Mouse (Mus musculus) CD8-positive naive resting alpha-beta T cell, adult 2 months (primary cell): ENCODE measurements at regions not wholly inside any gene's neighbourhood (a gene's known extent, or its start where the extent isn't known, plus 50 kb on each side); places are given as distances from the start of the nearest gene placed in this dataset.
"Not testable (repeated sequence)": the region's sequence is repeated elsewhere in the genome, so short reads cannot be mapped to it uniquely, and the experiment has no call there.

Experiments used
- DNase-seq, 2 experiments: peaks; one replicate each; pipeline ENCODE4 v3.0.0; 2022; ENCODE audit warnings: low read depth in 2 of 2, low spot score in 2 of 2

GRCm38 (mm10) chr14:102215267-102215964 is 485.7 kb downstream of the Lmo7 start:
- DNase-seq: no peak

- DNase-seq: no peak
Observed at GRCm38 (mm10) chr14:102212079-102212478, 482.3 kb downstream of the Lmo7 start.

GRCm38 (mm10) chr14:102204881-102205671 is 475.3 kb downstream of the Lmo7 start:
- no peak for DNase-seq

- no peak for DNase-seq
Observed at GRCm38 (mm10) chr14:102199430-102199829, 469.7 kb downstream of the Lmo7 start.

DNA sequence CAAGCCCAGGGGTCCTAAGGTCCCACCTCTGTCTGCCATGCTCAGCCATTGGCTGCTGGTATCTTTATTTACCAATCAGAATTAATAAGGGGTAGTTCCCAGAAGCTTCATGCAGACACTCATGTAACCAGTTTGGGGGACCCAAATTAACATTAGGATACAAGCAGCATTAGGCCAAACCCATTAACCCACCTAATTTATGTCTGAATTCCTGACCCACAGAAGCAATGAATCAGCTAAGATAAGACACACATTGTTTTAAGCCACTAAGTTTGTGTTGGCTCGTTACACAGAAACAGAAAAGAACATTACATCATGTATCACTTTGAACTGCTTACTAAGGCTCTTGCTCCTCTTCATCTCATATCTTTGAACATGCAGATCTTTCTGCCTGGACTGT is 461.0 kb downstream of the Lmo7 start:
- no peak for DNase-seq

- no peak for DNase-seq
Observed at GRCm38 (mm10) chr14:102181269-102181668, 451.5 kb downstream of the Lmo7 start.

- DNase-seq: no peak
Observed at GRCm38 (mm10) chr14:102171775-102172174, 442.0 kb downstream of the Lmo7 start.

- DNase-seq: no peak
Observed at GRCm38 (mm10) chr14:102161291-102162284, 431.8 kb downstream of the Lmo7 start.

DNA sequence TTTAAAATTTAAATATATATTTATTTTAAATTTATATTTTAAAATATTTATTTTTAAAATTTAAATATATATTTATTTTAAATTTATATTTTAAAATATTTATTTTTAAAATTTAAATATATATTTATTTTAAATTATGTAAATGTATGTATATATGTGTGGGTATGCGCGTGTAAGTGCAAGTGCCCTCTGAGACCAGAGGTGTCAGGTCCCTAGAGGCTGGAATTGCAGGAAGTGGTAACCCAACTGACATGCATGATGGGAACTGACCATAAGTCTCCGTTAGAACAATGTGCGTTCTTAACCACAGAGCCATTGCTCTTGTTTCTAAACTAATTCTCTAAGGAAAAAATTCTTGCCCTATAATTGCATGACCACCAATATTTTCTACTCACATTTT is 420.7 kb downstream of the Lmo7 start:
- not testable (repeated sequence) for DNase-seq

DNA sequence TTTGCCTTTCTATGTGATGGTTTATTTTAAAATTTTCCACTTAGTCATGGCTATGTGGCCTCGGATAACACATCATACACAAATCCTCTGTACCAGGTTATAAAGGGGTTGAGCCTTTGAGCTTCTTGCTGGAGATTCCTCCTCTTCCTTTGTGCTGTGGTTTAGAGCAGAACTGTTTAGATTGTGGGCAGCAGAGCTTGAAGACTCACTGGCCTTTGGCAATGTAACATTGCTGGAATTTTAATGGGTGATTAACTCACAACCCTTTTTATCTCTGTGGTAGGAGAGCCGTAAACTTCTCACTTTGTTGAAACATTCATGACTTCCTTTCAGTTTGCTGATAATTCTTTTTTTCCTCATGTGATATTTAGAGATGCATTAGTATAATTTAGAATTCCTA is 413.0 kb downstream of the Lmo7 start:
- DNase-seq: no peak

DNA sequence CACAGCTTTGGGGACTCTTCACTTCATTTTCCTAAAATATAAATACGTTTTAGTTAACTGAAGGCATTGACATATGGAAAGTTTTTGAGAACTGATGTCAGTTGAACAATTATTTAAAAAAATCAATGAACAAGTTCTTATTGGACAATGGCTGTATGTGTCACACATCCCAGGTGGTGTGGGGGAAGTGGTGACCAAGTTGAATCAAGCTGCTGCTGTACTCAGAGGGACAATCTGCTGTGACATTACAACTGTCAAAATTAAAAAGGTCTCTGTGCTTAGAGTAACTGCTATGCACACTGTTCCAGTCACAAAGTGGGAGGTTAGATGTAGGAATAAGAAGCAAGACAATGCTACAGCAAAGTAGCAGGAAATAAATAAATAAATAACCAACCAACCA is 409.2 kb downstream of the Lmo7 start:
- no peak for DNase-seq

GRCm38 (mm10) chr14:102118166-102118565 is 388.4 kb downstream of the Lmo7 start:
- no peak for DNase-seq

GRCm38 (mm10) chr14:102106165-102106564 is 376.4 kb downstream of the Lmo7 start:
- DNase-seq: no peak

DNA sequence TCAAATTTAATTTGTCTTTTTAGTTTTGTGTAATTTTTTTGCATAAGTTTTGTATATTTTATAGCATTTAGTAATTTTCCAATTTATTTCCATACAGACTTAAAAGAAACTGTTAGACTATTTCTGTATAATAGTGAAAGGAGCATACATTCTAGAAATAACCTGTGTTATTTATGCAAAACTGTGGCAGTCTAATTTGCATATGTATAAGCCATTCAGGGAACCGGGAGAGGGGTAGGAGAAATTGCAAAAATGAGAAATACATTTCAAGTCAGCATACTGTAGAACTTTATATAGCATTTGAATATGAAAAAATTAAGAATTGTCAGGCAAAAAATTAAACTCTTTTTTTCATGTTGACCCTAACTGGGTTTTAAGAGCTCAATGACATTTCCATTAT is 364.3 kb downstream of the Lmo7 start:
- no peak for DNase-seq

- DNase-seq: no peak
Observed at GRCm38 (mm10) chr14:102092557-102092956, 362.8 kb downstream of the Lmo7 start.

DNA sequence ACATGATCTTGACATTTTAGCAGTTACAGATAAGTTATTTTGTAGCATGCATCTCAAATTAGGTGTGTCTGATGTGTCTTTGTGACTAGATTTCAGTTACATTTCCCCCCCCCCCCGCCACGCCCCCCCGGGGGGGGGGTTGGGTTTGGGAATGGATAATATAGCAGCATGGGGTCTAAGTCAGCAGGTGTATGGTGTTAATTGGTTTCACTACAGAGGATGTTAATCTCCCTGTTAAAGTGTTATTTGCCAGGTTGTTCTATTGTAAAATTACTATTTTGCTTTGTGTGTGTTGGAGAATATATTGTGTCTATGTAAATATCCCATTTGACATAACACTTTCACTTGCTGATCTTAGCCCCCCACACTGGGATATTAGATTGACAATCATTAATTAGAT is 319.2 kb downstream of the Lmo7 start:
- DNase-seq: no peak

- DNase-seq: no peak
Observed at GRCm38 (mm10) chr14:102048485-102048884, 318.7 kb downstream of the Lmo7 start.

GRCm38 (mm10) chr14:102038145-102038544 is 308.4 kb downstream of the Lmo7 start:
- DNase-seq: no peak

GRCm38 (mm10) chr14:102037487-102037886 is 307.7 kb downstream of the Lmo7 start:
- no peak for DNase-seq

DNA sequence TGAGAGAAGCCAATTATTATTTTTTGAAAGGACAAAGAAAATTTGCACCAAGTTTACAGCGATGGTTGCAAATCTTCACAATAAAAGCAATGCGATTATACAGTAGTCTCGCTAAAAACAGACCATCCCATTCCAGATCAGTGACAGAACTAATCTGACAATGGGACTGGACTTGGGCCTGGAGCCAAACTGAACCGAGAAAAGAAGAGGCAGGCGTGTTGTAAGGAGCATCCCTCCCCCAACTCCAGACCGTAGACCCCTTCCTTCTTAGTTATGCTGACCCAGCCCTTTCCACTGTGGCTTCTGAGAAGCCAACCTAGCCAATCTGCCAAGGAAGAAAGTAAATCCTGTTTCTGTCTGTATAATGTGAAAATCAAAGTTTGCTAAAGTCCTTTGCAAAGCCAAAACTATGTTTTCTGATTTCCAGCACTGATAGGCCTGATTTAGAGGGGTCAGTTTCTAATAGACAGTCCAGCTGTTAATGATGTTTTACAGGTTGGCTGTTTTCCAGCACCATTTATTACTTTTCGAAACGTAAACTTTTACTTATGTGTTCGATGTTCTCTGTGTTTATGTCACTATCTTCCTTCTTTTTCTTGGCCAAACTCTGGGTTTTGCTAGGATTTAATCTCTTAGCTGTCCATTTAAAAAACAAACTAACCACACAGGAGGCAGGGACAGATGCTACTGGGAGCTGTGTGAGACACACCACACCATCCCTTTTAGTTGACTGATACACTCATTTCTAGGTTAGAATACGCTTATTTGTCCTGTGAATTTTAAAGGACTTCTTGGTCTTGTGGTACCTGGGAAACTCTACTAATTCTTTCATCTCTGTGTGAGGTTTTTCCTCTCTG is 301.5 kb downstream of the Lmo7 start:
- DNase-seq: no peak
